Mouse (Mus musculus) limb, embryonic 11.5 days (tissue): Measurements from ENCODE around the gene Itgb5. TPM values are rescaled to one million over a fixed set of nuclear protein-coding genes. Genes with fewer than 3 reads are reported as not detected.
A peak's percentile ranks its signal among the peaks of the same experiment; 100 is the strongest.

ENCODE experiments used
- ATAC-seq: fragments of 200-750 bp; cut with Nextera tagmentation; 2 replicates; pipeline ENCODE4 v1.8.0; 2017; ENCODE audit warnings: low read depth; ENCODE audit not compliant: insufficient number of reproducible peaks, low FRiP score, low TSS enrichment
- DNase-seq: peaks from one replicate; pipeline ENCODE4 v3.0.0-alpha.2; 2015; ENCODE audit warnings: low spot score
- H3K27ac ChIP-seq: fragments of 300-500 bp; sonication (generic); replicated peaks from 2 replicates; pipeline ENCODE4 v1.5.1; 2014; ENCODE audit warnings: low read depth, mild to moderate bottlenecking, low read length
- H3K27me3 ChIP-seq: fragments of 300-500 bp; sonication (generic); 2 replicates; pipeline ENCODE4 v1.6.1; 2014; ENCODE audit warnings: mild to moderate bottlenecking, low read length, mixed read lengths; ENCODE audit not compliant: control insufficient read depth, insufficient read depth
- H3K36me3 ChIP-seq: fragments of 300-500 bp; sonication (generic); 2 replicates; pipeline ENCODE4 v1.6.1; 2014; ENCODE audit warnings: mild to moderate bottlenecking, low read length, moderate library complexity, mixed read lengths; ENCODE audit not compliant: control insufficient read depth, insufficient read depth
- H3K4me1 ChIP-seq: fragments of 300-500 bp; sonication (generic); 2 replicates; pipeline ENCODE4 v1.6.1; 2014; ENCODE audit warnings: low read length, mixed read lengths; ENCODE audit not compliant: control insufficient read depth, insufficient read depth
- H3K4me2 ChIP-seq: fragments of 300-500 bp; sonication (generic); 2 replicates; pipeline ENCODE4 v1.6.1; 2014; ENCODE audit warnings: low read depth, mild to moderate bottlenecking, moderate library complexity; ENCODE audit not compliant: severe bottlenecking
- H3K4me3 ChIP-seq: fragments of 300-500 bp; sonication (generic); 2 replicates; pipeline ENCODE4 v1.5.1; 2014; ENCODE audit warnings: low read depth, low read length
- H3K9ac ChIP-seq: fragments of 300-500 bp; sonication (generic); 2 replicates; pipeline ENCODE4 v1.6.1; 2014; ENCODE audit warnings: mild to moderate bottlenecking, low read length
- H3K9me3 ChIP-seq: fragments of 300-500 bp; sonication (generic); 2 replicates; pipeline ENCODE4 v1.6.1; 2016; ENCODE audit warnings: low read length; ENCODE audit not compliant: control insufficient read depth
- whole genome bisulfite sequencing: fragments of 180-500 bp; shearing (Covaris S2); extraction: QIAGEN DNeasy Blood & Tissue Kit; methylation state at CpG from one replicate; pipeline ENCODE4 v1.1.7; 2014; 5-methylcytosine and 5-hydroxymethylcytosine counted together
- polyA plus RNA-seq: library from polyadenylated mRNA; unstranded; fragments of >200 nt; fragmentation: Nextera tagmentation; extraction: Ambion mirVana; gene quantifications from 2 replicates; pipeline ENCODE4 v1.2.1, GENCODE M21; 2014

Itgb5 gene
- polyA plus RNA-seq, 1 experiment from 2014 or later, result 64.9 TPM

DNA sequence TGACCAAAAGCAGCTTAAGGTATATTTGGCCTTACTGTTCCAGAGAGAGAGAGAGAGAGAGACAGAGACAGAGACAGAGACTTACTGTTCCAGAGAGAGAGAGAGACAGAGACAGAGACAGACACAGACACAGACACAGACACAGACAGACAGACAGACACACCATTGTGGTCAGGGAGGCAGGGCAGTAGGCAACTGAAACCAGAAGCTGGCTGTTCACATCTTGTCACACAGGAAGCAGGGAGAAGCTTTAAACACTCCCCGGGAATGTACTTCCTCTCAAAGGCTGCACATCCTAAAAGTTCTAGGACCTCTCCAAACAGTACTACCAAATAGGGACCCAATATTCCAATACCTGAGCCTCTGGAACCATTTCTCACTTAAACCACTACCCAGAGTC, 65.0 kb downstream of the Itgb5 start:
- DNase-seq, result no peak
- ATAC-seq, result no peak
- Histone ChIP-seq H3K4me1 (peaks cover 14% of the 10 kb centered on the region), H3K27ac (no peak overlapping the region), H3K27me3 (no peaks in the 10 kb centered on the region), H3K36me3 (0 out of 2 replicates have a peak, but pooled peaks cover 2% of the 10 kb centered on the region), H3K4me3 (no peak overlapping the region), H3K9me3 (no peaks in the 10 kb centered on the region), H3K4me2 (no peak overlapping the region), H3K9ac (no peak overlapping the region)
- 67% methylated on average over 1 of the region's 1 CpGs for WGBS

DNA sequence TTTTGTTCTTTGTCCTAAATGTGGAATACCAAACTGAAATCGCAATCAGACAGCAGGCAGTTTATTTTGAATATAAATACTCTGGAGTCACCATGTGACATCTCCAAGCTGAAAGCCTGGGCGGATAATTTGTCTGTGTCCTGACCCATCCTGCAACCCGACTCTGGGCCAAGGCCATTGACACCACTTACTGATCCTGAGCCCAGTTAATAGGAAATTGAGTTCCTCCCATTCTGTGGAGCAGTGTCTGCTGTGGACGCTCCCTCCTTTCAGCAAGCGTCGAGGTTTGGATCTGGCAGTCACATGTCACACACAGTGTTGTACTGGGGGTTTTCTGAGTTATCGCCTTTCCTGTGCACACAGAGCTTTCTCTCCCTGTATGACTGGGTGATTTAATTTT, 66.2 kb downstream of the Itgb5 start:
- Histone ChIP-seq H3K4me2 (no peak overlapping the region), H3K27ac (no peak overlapping the region), H3K4me1 (peaks cover 10% of the 10 kb centered on the region), H3K9ac (no peak overlapping the region), H3K9me3 (no peaks in the 10 kb centered on the region), H3K4me3 (no peak overlapping the region), H3K36me3 (0 out of 2 replicates have a peak, but pooled peaks cover 2% of the 10 kb centered on the region), H3K27me3 (no peaks in the 10 kb centered on the region)
- DNase-seq, result no peak
- no peak for ATAC-seq
- 73% methylated on average over 7 of the region's 7 CpGs for WGBS

DNA sequence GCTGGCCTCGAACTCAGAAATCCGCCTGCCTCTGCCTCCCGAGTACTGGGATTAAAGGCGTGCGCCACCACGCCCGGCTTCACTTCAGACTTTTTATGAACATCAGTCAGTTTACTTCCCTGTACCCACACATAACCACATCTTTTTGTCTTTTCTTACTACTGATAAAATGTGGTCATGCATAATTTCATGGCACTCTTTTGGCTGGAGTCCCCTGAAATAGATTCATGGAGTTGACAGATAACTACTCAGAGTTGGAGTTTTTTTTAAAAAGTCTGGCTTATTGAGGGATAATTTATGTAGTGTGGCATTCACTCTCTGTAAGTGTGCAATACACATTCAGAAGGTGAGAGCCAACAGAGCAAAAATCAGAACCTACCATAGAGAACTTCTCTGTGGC, 67.3 kb downstream of the Itgb5 start:
- Histone ChIP-seq H3K9me3 (no peaks in the 10 kb centered on the region; the same call in 1 of the 2 replicates), H3K36me3 (0 out of 2 replicates have a peak, but pooled peaks cover 2% of the 10 kb centered on the region), H3K27ac (no peak overlapping the region), H3K4me2 (no peak overlapping the region), H3K27me3 (no peaks in the 10 kb centered on the region), H3K4me3 (no peak overlapping the region), H3K9ac (no peak overlapping the region), H3K4me1 (peaks cover 2% of the 10 kb centered on the region)
- DNase-seq (no peak), ATAC-seq (no peak)
- over 99% methylated on average over 7 of the region's 7 CpGs for WGBS

DNA sequence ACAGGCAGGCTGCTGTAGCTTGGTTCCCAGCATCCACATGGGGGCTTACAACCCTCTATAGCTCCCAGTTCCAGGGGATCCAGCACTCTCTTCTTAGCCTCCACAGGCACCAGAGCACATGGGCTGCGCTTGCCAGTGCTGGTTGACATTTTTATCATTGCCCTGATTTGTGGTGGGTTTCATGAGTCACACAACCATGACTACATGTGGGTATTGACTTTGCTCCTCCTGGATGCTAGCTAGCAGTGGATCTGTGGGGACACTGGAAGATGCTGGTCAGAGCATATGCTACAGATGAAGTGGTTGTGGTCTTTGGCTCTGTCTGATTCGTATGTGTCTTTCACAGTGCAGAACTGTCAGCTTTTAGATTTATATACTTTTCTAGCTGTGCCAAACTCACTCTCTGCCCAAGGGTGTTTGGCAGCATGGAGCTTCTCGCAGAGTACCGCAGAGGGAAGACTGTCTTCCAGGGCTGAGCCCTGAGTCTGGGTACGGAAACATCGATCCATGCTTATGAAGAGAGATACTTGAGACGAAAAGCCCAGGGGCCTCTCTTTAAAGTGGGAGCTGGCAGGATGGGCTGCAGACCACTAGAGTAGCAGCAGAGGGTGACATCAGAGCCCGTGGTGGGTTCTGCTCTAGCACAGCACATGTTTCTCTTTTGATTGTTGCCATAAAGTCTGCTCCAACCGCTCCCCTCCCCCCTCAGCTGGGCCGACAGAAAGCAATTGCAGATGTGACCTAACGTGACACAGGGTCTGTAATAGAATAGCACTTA, 74.4 kb downstream of the Itgb5 start:
- peak overlapping the region; percentile 83 for H3K27ac ChIP-seq
- H3K27me3 ChIP-seq, result no peaks in the 10 kb centered on the region
- H3K4me2 ChIP-seq, result peak overlapping the region; percentile 26
- WGBS, result 18% methylated on average over 11 of the region's 11 CpGs
- ATAC-seq, result peak; percentile 56
- no peak overlapping the region for H3K4me3 ChIP-seq
- no peaks in the 10 kb centered on the region; the same call in 1 of the 2 replicates for H3K9me3 ChIP-seq
- 0 out of 2 replicates have a peak, but pooled peaks cover 2% of the 10 kb centered on the region for H3K36me3 ChIP-seq
- H3K9ac ChIP-seq, result no peak overlapping the region; the same call in 1 of the 2 replicates
- peak; percentile 89 for DNase-seq
- peaks cover 18% of the 10 kb centered on the region for H3K4me1 ChIP-seq

DNA sequence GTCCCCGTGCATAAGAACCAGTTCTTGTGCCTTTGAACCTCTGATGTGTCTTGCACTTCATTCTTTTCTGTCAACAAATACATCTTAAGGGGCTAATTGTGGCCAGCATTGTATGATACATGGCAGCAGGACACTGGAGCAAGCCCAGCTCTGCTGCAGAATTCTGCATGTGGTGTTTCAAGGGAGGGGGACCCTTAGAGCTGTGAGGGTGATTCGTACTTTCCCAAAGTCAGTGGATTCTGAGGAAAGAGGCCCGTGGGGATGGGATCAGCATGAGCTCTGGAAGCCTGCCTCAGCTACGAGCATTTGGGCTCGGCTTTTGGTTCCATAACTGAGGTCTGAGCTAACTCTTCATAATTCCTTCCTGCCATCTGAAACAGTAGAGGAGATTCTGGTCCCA, 75.1 kb downstream of the Itgb5 start:
- peak; percentile 24; the same call in 1 of the 2 replicates for ATAC-seq
- Histone ChIP-seq H3K4me1 (peaks cover 18% of the 10 kb centered on the region), H3K36me3 (no peaks in the 10 kb centered on the region), H3K27me3 (no peaks in the 10 kb centered on the region), H3K27ac (peak overlapping the region; percentile 83), H3K9ac (0 out of 2 replicates have a peak overlapping the region, but pooled peaks have one; percentile 18), H3K9me3 (no peaks in the 10 kb centered on the region; the same call in 1 of the 2 replicates), H3K4me2 (no peak overlapping the region), H3K4me3 (no peak overlapping the region)
- WGBS, result 34% methylated on average over 5 of the region's 5 CpGs
- DNase-seq, result no peak

DNA sequence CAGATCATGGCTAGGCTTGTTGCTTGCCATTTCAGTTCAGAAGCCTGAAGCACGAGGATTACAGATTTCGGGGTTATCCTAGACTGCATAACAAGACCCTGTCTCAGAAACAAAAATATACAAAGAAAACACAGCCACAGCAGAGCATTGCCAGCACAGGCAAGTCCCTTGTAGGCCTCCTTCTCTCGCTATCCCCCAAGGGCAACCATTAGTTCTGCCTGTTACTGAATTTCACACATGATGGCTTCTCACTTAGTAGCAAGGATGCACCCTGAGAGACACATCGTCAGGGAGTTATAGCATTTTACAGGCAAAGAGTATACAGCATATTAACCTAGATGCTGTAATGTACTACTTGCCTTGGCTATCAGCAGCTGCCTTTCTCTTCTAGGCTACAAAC, 78.8 kb downstream of the Itgb5 start:
- ATAC-seq, result no peak
- no peak overlapping the region for H3K27ac ChIP-seq
- H3K4me3 ChIP-seq, result no peak overlapping the region
- H3K4me1 ChIP-seq, result peaks cover 16% of the 10 kb centered on the region
- no peak overlapping the region for H3K4me2 ChIP-seq
- WGBS, result 90% methylated on average over 4 of the region's 4 CpGs
- H3K36me3 ChIP-seq, result no peaks in the 10 kb centered on the region
- H3K27me3 ChIP-seq, result no peaks in the 10 kb centered on the region
- no peak overlapping the region for H3K9ac ChIP-seq
- DNase-seq, result no peak
- H3K9me3 ChIP-seq, result no peaks in the 10 kb centered on the region

DNA sequence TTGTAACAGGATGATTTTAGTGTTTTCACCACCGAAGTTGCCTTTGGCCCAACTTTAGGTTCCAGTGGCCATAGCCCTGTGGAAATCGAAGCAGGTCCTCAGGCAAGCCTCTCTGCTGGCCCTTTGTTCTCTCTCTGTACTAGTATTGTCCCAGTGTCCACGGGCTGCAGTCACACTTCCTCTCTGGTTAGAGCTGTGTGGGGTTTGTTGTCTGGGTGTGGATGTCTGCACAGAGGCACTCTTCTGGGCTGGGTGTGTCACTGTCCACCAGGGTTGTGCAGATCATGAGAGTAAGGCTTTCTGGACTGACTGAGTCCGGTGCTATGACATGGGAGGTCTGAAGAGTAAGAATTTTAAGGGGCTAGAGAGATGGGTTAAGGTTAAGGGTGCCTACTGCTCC, 85.5 kb downstream of the Itgb5 start:
- Histone ChIP-seq H3K4me1 (no peaks in the 10 kb centered on the region), H3K4me3 (no peak overlapping the region), H3K27me3 (no peaks in the 10 kb centered on the region), H3K9me3 (no peaks in the 10 kb centered on the region), H3K9ac (no peak overlapping the region), H3K27ac (no peak overlapping the region), H3K4me2 (no peak overlapping the region), H3K36me3 (peaks cover 8% of the 10 kb centered on the region)
- no peak for ATAC-seq
- 92% methylated on average over 4 of the region's 4 CpGs for WGBS
- no peak for DNase-seq

DNA sequence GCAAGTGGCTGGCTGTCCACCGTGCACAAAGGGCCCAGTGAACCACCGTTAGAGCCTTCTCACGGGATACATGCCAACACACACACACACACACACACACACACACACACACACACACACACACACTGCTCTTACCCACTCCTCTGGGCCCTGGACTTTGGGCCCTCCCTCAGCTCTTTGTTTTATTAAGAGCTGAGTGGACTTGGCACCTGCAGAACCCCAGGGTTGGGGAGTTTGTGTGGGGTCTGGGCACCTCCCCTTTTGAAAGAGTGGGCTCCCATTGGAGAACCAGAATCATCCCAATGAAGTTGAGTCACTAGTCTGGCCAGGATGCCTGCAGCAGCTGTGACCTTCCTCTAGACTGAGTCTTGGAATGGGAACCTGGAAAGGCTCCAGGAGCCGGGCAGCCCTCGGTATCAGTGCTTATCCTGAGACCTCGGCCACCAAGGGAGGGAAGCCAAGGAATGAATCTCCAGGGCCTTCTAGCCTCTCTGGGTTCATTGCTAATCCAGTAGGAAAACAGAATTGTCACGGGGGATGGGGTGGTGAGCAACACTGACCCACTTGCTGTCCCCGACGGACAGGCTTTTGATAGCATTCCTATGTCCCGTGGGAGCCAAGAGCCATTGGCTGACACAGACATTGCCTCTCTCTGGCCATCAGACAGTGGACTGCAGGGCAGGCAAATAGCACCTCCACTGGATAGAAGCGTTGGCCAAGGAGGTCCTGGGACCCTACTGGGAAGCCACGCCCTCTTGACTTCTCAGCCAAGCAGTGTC, 87.2 kb downstream of the Itgb5 start:
- Histone ChIP-seq H3K9ac (no peak overlapping the region), H3K4me1 (peaks cover 5% of the 10 kb centered on the region), H3K9me3 (no peaks in the 10 kb centered on the region), H3K4me3 (no peak overlapping the region), H3K27me3 (no peaks in the 10 kb centered on the region), H3K4me2 (no peak overlapping the region), H3K27ac (no peak overlapping the region), H3K36me3 (peaks cover 10% of the 10 kb centered on the region)
- DNase-seq, result no peak
- 82% methylated on average over 12 of the region's 12 CpGs for WGBS
- no peak; the same call in 1 of the 2 replicates for ATAC-seq
